Mouse (Mus musculus): ENCODE measurements around the gene Ndrg2. TPM values are rescaled to one million over a fixed set of nuclear protein-coding genes. Genes with fewer than 3 reads are reported as not detected.
A peak's percentile ranks its signal among the peaks of the same experiment; 100 is the strongest.

Ndrg2 gene
- total and polyA plus RNA-seq, 2 experiments from 2014 or later, result 543 to 732 TPM

- ATAC-seq (no peak), DNase-seq (ENCODE audit: low spot score) (no peak)
- Histone ChIP-seq H3K4me3 (ENCODE audit: low read length) (no peak overlapping the region), H3K27ac (0 out of 2 replicates have a peak overlapping the region, but pooled peaks have one; percentile 62), H3K4me2 (ENCODE audit: low read depth, low read length) (no peak overlapping the region), H3K9ac (replicated peaks; ENCODE audit: low read length) (no peak overlapping the region), H3K27me3 (ENCODE audit: insufficient read depth, low read length) (no peaks in the 10 kb centered on the region), H3K9me3 (ENCODE audit: low read length) (no peaks in the 10 kb centered on the region), H3K4me1 (ENCODE audit: insufficient read depth, low read length) (peaks cover 8% of the 10 kb centered on the region; the same call in 1 of the 2 replicates), H3K36me3 (ENCODE audit: insufficient read depth, low read length) (no peaks in the 10 kb centered on the region)
- TF ChIP-seq CTCF (IDR thresholded peaks at IDR 0.05; ENCODE audit: low read depth), result no peak
- 78% methylated on average over 4 of the region's 4 CpGs for WGBS
Measured at GRCm38 (mm10) chr14:51923492-51923891, 9.5 kb upstream of the Ndrg2 start.

DNA sequence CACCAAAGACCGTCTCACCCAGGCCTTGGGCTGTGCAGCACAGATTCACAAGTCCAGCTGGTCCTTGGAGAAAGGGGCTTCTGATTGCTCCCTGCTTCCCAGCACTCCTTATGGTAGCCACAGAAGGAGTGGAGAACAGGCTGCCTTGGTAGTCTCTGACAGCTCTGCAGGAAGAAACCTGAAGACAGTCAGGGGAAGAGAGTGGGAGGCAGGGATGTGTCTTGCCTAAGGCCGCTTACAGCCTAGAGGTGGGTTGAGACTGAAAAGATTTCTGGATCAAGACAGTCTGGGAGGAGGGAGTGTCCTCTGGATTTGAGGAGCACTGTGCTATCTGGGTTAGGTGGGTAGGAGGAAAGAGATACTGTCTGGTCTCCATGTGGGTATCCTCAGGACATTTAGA lies 9.0 kb upstream of the Ndrg2 start:
- Histone ChIP-seq H3K27ac (peak overlapping the region; percentile 62), H3K4me3 (ENCODE audit: low read length) (no peak overlapping the region), H3K36me3 (ENCODE audit: insufficient read depth, low read length) (no peaks in the 10 kb centered on the region), H3K9me3 (ENCODE audit: low read length) (no peaks in the 10 kb centered on the region), H3K9ac (replicated peaks; ENCODE audit: low read length) (no peak overlapping the region), H3K27me3 (ENCODE audit: insufficient read depth, low read length) (no peaks in the 10 kb centered on the region), H3K4me2 (ENCODE audit: low read depth, low read length) (no peak overlapping the region), H3K4me1 (ENCODE audit: insufficient read depth, low read length) (peaks cover 8% of the 10 kb centered on the region; the same call in 1 of the 2 replicates)
- 86% methylated on average over 2 of the region's 2 CpGs for WGBS
- DNase-seq (ENCODE audit: low spot score) (no peak), ATAC-seq (no peak)
- TF ChIP-seq CTCF (IDR thresholded peaks at IDR 0.05; ENCODE audit: low read depth), result no peak

- DNase-seq (ENCODE audit: low spot score), result no peak
- WGBS, result 46% methylated on average over 7 of the region's 7 CpGs
- no peak for TF ChIP-seq CTCF (IDR thresholded peaks at IDR 0.05; ENCODE audit: low read depth)
- Histone ChIP-seq H3K36me3 (ENCODE audit: insufficient read depth, low read length) (no peaks in the 10 kb centered on the region), H3K27me3 (ENCODE audit: insufficient read depth, low read length) (no peaks in the 10 kb centered on the region), H3K27ac (peak within 1 kb of the TSS; percentile 62), H3K9me3 (ENCODE audit: low read length) (no peaks in the 10 kb centered on the region), H3K9ac (replicated peaks; ENCODE audit: low read length) (no peak within 1 kb of the TSS), H3K4me2 (ENCODE audit: low read depth, low read length) (no peak within 1 kb of the TSS), H3K4me1 (ENCODE audit: insufficient read depth, low read length) (peaks cover 8% of the 10 kb centered on the region; the same call in 1 of the 2 replicates), H3K4me3 (ENCODE audit: low read length) (no peak within 1 kb of the TSS)
- 0 out of 2 replicates have a peak, but pooled peaks have one; percentile 5 for ATAC-seq
Measured at GRCm38 (mm10) chr14:51922571-51922865, 8.6 kb upstream of the Ndrg2 start, which contains the start of gene Rnase13. Gene Rnase13, minus strand, starts transcription at chr14:51922773.

- no peaks in the 10 kb centered on the region for H3K36me3 ChIP-seq (ENCODE audit: insufficient read depth, low read length)
- H3K4me2 ChIP-seq (ENCODE audit: low read depth, low read length), result no peak overlapping the region
- peak overlapping the region; percentile 62 for H3K27ac ChIP-seq
- H3K9ac ChIP-seq (replicated peaks; ENCODE audit: low read length), result no peak overlapping the region
- H3K27me3 ChIP-seq (ENCODE audit: insufficient read depth, low read length), result no peaks in the 10 kb centered on the region
- peak; percentile 75 for DNase-seq (ENCODE audit: low spot score)
- H3K9me3 ChIP-seq (ENCODE audit: low read length), result no peaks in the 10 kb centered on the region
- H3K4me3 ChIP-seq (ENCODE audit: low read length), result no peak overlapping the region
- WGBS, result 54% methylated on average over 16 of the region's 16 CpGs
- ATAC-seq, result peak; percentile 91
- H3K4me1 ChIP-seq (ENCODE audit: insufficient read depth, low read length), result peaks cover 8% of the 10 kb centered on the region; the same call in 1 of the 2 replicates
- no peak for TF ChIP-seq CTCF (IDR thresholded peaks at IDR 0.05; ENCODE audit: low read depth)
Measured at GRCm38 (mm10) chr14:51921759-51922570, 8.0 kb upstream of the Ndrg2 start.

DNA sequence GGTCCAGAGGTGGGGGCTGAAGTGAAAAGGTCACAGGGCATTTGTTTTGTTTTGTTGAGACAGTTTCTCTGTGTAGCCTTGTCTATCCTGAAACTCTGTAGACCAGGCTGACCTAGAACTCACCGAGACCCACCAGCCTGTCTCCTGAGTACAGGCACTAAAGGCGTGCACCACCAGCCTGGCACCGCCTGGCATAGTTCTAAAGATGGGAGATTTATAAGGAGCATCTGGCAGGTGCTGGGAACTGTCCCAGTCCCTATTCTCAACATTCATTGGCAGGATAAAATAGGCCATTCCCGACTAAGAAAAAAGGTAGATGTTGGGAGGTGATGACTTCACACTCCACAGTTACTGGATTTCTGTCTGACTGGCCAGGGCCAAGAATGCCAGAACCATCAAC lies 5.0 kb upstream of the Ndrg2 start:
- WGBS, result 80% methylated on average over 4 of the region's 4 CpGs
- DNase-seq (ENCODE audit: low spot score) (no peak), ATAC-seq (no peak)
- TF ChIP-seq CTCF (IDR thresholded peaks at IDR 0.05; ENCODE audit: low read depth), result no peak
- H3K9me3 ChIP-seq (ENCODE audit: low read length), result no peaks in the 10 kb centered on the region
- no peak overlapping the region for H3K9ac ChIP-seq (replicated peaks; ENCODE audit: low read length)
- no peaks in the 10 kb centered on the region for H3K36me3 ChIP-seq (ENCODE audit: insufficient read depth, low read length)
- H3K27me3 ChIP-seq (ENCODE audit: insufficient read depth, low read length), result no peaks in the 10 kb centered on the region
- no peak overlapping the region for H3K4me2 ChIP-seq (ENCODE audit: low read depth, low read length)
- no peak overlapping the region for H3K27ac ChIP-seq
- no peak overlapping the region for H3K4me3 ChIP-seq (ENCODE audit: low read length)
- H3K4me1 ChIP-seq (ENCODE audit: insufficient read depth, low read length), result peaks cover 11% of the 10 kb centered on the region; the same call in 1 of the 2 replicates

GRCm38 (mm10) chr14:51918125-51918524 lies 4.2 kb upstream of the Ndrg2 start, which contains the start of gene Tppp2:
Gene Tppp2, plus strand, starts transcription at chr14:51918425.
- no peak within 1 kb of the TSS for H3K27ac ChIP-seq
- H3K27me3 ChIP-seq (ENCODE audit: insufficient read depth, low read length), result no peaks in the 10 kb centered on the region
- 95% methylated on average over 4 of the region's 4 CpGs for WGBS
- DNase-seq (ENCODE audit: low spot score), result no peak
- no peak within 1 kb of the TSS for H3K9ac ChIP-seq (replicated peaks; ENCODE audit: low read length)
- H3K4me1 ChIP-seq (ENCODE audit: insufficient read depth, low read length), result peaks cover 11% of the 10 kb centered on the region; the same call in 1 of the 2 replicates
- TF ChIP-seq CTCF (IDR thresholded peaks at IDR 0.05; ENCODE audit: low read depth), result no peak
- no peak within 1 kb of the TSS for H3K4me2 ChIP-seq (ENCODE audit: low read depth, low read length)
- no peak for ATAC-seq
- H3K9me3 ChIP-seq (ENCODE audit: low read length), result no peaks in the 10 kb centered on the region
- H3K4me3 ChIP-seq (ENCODE audit: low read length), result no peak within 1 kb of the TSS
- no peaks in the 10 kb centered on the region for H3K36me3 ChIP-seq (ENCODE audit: insufficient read depth, low read length)

DNA sequence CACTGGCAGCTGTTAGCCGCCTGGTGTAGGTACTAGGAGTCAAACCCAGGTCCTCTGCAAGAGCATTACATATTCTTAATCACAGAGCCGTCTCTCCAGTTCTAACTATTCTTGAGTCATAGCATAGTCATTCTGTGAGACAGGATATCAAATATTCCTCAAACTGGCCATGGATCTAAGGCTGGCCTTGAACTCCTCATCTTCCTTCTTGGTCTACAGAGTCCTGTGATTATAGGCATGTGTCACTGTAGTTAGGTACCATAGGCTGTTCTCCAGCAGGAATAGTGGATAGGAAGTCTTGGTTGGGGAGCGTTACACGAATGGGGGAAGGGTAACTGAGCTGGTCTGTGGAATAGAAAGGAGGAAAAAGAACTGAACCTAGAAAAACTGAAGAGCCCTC lies 2.6 kb upstream of the Ndrg2 start:
- Histone ChIP-seq H3K4me2 (ENCODE audit: low read depth, low read length) (no peak overlapping the region), H3K36me3 (ENCODE audit: insufficient read depth, low read length) (no peaks in the 10 kb centered on the region), H3K27me3 (ENCODE audit: insufficient read depth, low read length) (no peaks in the 10 kb centered on the region), H3K4me3 (ENCODE audit: low read length) (no peak overlapping the region), H3K4me1 (ENCODE audit: insufficient read depth, low read length) (0 out of 2 replicates have a peak, but pooled peaks cover 3% of the 10 kb centered on the region), H3K9ac (replicated peaks; ENCODE audit: low read length) (no peak overlapping the region), H3K27ac (no peak overlapping the region), H3K9me3 (ENCODE audit: low read length) (no peaks in the 10 kb centered on the region)
- DNase-seq (ENCODE audit: low spot score) (no peak), ATAC-seq (no peak)
- TF ChIP-seq CTCF (IDR thresholded peaks at IDR 0.05; ENCODE audit: low read depth), result no peak
- 95% methylated on average over 4 of the region's 4 CpGs for WGBS

Measured in hindbrain, postnatal 0 days (tissue).